In genomic region chrX:94542536-94542935, GRCm38 (mm10) we compare ENCODE assay signal across 8 mouse cellular contexts. TPM values are rescaled to one million over a fixed set of nuclear protein-coding genes. Genes with fewer than 3 reads are reported as not detected.
DNase-seq lines count a peak whose midpoint lies in the region; ATAC-seq lines count a peak whose summit lies in the region.

No protein-coding gene starts in this region.

- H3K4me3 ChIP-seq in lung, embryonic 16.5 days (ENCODE audit: low read length) = peak overlapping the region; percentile 67
- H3K4me3 ChIP-seq in hindbrain, embryonic 13.5 days = peak overlapping the region; percentile 60
- peak overlapping the region; percentile 64 for H3K4me3 ChIP-seq in liver, embryonic 16.5 days (ENCODE audit: low read depth, low read length)

- H3K27ac ChIP-seq in lung, embryonic 16.5 days (ENCODE audit: low read length) = peak overlapping the region; percentile 68
- H3K27ac ChIP-seq in hindbrain, embryonic 13.5 days = peak overlapping the region; percentile 96
- no peak overlapping the region for H3K27ac ChIP-seq in liver, embryonic 16.5 days (ENCODE audit: low read length)

- intact Hi-C loops in left cerebral cortex, postnatal 14 days (cut with DNase I) = loop anchor here (5.0 kb wide), 2 partner anchors 85 to 95 kb away; partner anchors contain the start of gene Gspt2

- H3K9ac ChIP-seq in lung, embryonic 16.5 days (ENCODE audit: low read length) = peak overlapping the region; percentile 68
- peak overlapping the region; percentile 67 for H3K9ac ChIP-seq in hindbrain, embryonic 13.5 days
- H3K9ac ChIP-seq in liver, embryonic 16.5 days (ENCODE audit: low read depth, low read length) = no peak overlapping the region

- peaks cover 17% of the 10 kb centered on the region for H3K36me3 ChIP-seq in lung, embryonic 16.5 days (ENCODE audit: control insufficient read depth, insufficient read depth, low read length)
- peaks cover 25% of the 10 kb centered on the region for H3K36me3 ChIP-seq in hindbrain, embryonic 13.5 days
- no peaks in the 10 kb centered on the region for H3K36me3 ChIP-seq in liver, embryonic 16.5 days (ENCODE audit: control insufficient read depth, insufficient read depth)

- peak overlapping the region; percentile 63 for H3K4me2 ChIP-seq in lung, embryonic 16.5 days (ENCODE audit: low read depth, low read length)
- peak overlapping the region; percentile 55 for H3K4me2 ChIP-seq in hindbrain, embryonic 13.5 days
- H3K4me2 ChIP-seq in liver, embryonic 16.5 days (ENCODE audit: low read depth, low read length) = peak overlapping the region; percentile 64

- peaks cover 5% of the 10 kb centered on the region; the same call in 1 of the 2 replicates for H3K4me1 ChIP-seq in lung, embryonic 16.5 days (replicated peaks; ENCODE audit: control insufficient read depth, insufficient read depth, low read length)
- peaks cover 33% of the 10 kb centered on the region for H3K4me1 ChIP-seq in hindbrain, embryonic 13.5 days (replicated peaks)
- no peaks in the 10 kb centered on the region; the same call in 1 of the 2 replicates for H3K4me1 ChIP-seq in liver, embryonic 16.5 days (ENCODE audit: control insufficient read depth, low read depth, low read length)

- no peak for DNase-seq in lung, postnatal 4 days
- peak; percentile 31 for DNase-seq in embryo, embryonic 11 days
- DNase-seq in retina, postnatal 1 day = no peak
- no peak for DNase-seq in urinary bladder, postnatal 25 days (ENCODE audit: low spot score)
- DNase-seq in left cerebral cortex, postnatal 14 days (ENCODE audit: low spot score in 2 of 2) = no peak

- 25% methylated on average over 9 of the region's 9 CpGs for WGBS in lung, embryonic 16.5 days
- 16% methylated on average over 9 of the region's 9 CpGs for WGBS in hindbrain, embryonic 13.5 days
- 32% methylated on average over 9 of the region's 9 CpGs for WGBS in liver, embryonic 16.5 days (ENCODE audit: insufficient replicate concordance)

- ATAC-seq in lung, embryonic 16.5 days (ENCODE audit: low read depth) = no peak
- ATAC-seq in hindbrain, embryonic 13.5 days (ENCODE audit: low FRiP score) = peak; percentile 0; the same call in 1 of the 2 replicates
- ATAC-seq in liver, embryonic 16.5 days (ENCODE audit: low read depth) = no peak

- H3K9me3 ChIP-seq in lung, embryonic 16.5 days (ENCODE audit: control insufficient read depth, low read length) = no peaks in the 10 kb centered on the region
- no peaks in the 10 kb centered on the region for H3K9me3 ChIP-seq in hindbrain, embryonic 13.5 days
- no peaks in the 10 kb centered on the region for H3K9me3 ChIP-seq in liver, embryonic 16.5 days (replicated peaks; ENCODE audit: control insufficient read depth, low read length)

- no peaks in the 10 kb centered on the region for H3K27me3 ChIP-seq in lung, embryonic 16.5 days (ENCODE audit: control insufficient read depth, insufficient read depth, low read depth, low read length)
- H3K27me3 ChIP-seq in hindbrain, embryonic 13.5 days = peaks cover 4% of the 10 kb centered on the region; the same call in 1 of the 2 replicates
- H3K27me3 ChIP-seq in liver, embryonic 16.5 days (ENCODE audit: control insufficient read depth, insufficient read depth, low read depth, low read length) = peaks cover 35% of the 10 kb centered on the region

RNA-seq across cellular contexts. Expression of gene Maged1, which starts 0.6 kb away (rescaled TPM):
- polyA plus RNA-seq in lung, embryonic 16.5 days (2015; fragmentation: Nextera tagmentation; extraction: Ambion mirVana) = 549 and 589 TPM in 2 replicates
- 1,046 and 1,103 TPM in 2 replicates for polyA plus RNA-seq in hindbrain, embryonic 13.5 days (2015; fragmentation: Nextera tagmentation; extraction: Ambion mirVana)
- 74.9 and 84.6 TPM in 2 replicates for polyA plus RNA-seq in liver, embryonic 16.5 days (2015; fragmentation: Nextera tagmentation; extraction: Ambion mirVana)
- 100 to 1,000 TPM; 455 to 494 TPM for total RNA-seq in left cerebral cortex, postnatal 14 days (2021)
